Mouse (Mus musculus) inflammation-experienced regulatory T-cells, adult 6 months (primary cell): ENCODE measurements around the gene Fscn2. TPM values are rescaled to one million over a fixed set of nuclear protein-coding genes. Genes with fewer than 3 reads are reported as not detected.

Experiments used
- ATAC-seq: one replicate; pipeline ENCODE4 v1.8.0; 2017
- polyA plus RNA-seq, 3 experiments: library from polyadenylated mRNA; unstranded; fragments of 100-300 nt; shearing (Covaris generic); gene quantifications; one replicate each; pipeline ENCODE4 v1.2.1; 2017

The Fscn2 gene
- polyA plus RNA-seq = under 1 TPM in 1 of 3 experiments, not detected in 2; 0.98 TPM

DNA sequence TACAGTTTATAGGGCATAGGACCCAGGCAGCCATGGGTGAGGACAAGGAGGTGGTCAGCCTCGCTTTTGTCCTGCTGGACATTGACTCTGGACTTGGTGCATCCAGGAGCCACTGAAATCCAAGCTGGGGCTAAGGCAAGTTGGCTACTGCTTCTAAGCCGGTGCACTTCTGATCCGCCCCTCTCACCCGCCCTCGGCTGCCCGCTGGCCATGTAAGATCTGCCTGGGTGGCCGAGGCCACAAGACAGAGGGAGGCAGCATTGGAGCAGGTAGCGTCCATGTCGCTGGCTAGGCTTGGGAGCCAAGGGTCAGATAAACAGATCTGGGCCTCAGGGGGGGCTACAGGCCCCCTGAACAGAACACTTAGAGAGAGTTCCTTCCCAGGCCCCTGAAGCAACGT, at the start of gene Fscn2:
TSS of gene Fscn2 (plus strand) at position 240 of the 400 bp plus-strand sequence.
- no peak for ATAC-seq

- ATAC-seq = no peak
These were observed 49.8 kb upstream of the Fscn2 start for GRCm38 (mm10) chr11:120311561-120311960.

- ATAC-seq = no peak
These were observed 49.3 kb upstream of the Fscn2 start for GRCm38 (mm10) chr11:120312069-120312468.

GRCm38 (mm10) chr11:120313906-120314685, 47.2 kb upstream of the Fscn2 start:
- no peak for ATAC-seq

DNA sequence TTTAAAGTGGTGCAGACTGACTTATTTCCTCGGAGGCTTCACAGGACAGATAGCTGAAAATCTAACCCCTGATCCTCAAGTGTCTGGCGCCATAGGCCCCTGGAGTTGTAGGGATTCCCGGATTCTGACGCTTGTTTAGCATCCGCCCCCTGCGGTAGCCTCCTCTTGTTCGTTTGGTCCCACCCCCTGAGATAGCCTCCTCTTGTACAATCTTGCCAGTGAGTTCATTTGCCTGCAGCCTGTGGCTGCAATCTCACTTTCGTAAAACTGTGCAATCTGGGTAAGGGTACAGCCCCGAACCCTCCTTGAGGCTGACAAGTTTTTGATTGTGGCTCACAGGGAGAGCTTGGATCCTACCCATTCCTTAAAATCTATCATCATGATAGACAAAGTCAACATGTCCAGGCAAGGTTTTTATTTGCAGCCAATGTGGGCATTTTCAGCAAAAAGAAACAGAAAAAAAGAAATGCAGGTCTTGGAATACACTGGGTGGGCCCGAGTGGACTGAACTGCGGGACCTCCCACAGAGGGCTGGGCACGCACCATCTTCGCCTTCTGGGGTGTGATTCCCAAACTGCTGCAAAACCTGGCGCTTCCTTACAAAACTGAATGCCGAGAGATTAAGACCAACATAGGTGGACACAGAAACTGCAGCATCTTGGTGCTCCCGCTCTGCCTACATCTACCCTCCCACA, 46.5 kb upstream of the Fscn2 start:
- no peak for ATAC-seq

GRCm38 (mm10) chr11:120315416-120315761, 45.9 kb upstream of the Fscn2 start:
- ATAC-seq = no peak

GRCm38 (mm10) chr11:120315832-120316689, 45.3 kb upstream of the Fscn2 start:
- ATAC-seq = peak; percentile 99

DNA sequence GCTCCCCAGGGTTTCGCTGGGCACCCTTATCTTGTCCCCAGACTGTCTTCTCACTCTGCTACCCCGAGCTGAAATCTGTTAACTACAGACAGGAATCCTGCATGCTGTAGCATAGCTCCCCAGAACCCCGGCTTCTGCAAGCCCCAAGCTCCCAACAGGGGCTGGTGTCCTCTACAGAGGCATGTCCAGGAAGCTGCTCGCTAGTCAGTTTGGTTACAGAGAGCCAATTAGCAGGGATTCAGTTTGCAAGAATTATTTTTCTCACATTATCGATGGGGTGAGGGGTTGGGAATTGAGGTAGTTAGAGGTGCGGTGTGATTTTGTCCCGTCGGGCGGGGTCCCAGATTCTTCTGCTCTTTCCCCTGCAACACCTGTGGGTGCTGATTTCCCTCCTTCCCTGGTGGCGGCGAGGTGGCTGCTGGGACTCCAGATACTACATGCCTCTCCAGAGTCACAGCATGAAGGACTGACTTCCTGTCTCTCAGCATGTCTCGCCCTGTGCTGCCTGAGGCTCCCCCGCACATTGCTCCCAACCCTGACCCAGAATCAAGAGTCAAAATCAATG, 44.6 kb upstream of the Fscn2 start:
- ATAC-seq = peak; percentile 6

DNA sequence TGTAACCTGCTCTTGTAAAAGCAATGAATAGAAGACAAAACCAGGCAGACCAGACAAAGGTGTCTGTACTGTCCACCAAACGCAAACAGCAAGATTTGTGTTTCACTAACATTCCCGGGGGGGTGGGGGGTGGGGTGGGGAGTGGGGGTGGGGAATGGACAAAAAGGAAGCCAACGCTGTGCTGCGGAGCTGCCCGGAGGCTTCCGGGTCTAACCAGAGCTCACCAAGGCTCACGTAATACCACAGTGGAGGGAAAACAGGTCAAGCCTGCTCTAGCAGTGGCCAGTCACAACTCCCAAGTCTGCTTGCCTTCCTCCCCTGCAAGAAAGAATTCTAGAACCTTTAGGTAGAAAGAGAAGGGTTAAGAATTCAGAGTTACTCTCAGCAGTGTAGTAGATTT, 43.9 kb upstream of the Fscn2 start:
- ATAC-seq = no peak

- no peak for ATAC-seq
These were observed 42.0 kb upstream of the Fscn2 start for GRCm38 (mm10) chr11:120319310-120319709.

- ATAC-seq = no peak
These were observed 41.2 kb upstream of the Fscn2 start for GRCm38 (mm10) chr11:120320156-120320555.

DNA sequence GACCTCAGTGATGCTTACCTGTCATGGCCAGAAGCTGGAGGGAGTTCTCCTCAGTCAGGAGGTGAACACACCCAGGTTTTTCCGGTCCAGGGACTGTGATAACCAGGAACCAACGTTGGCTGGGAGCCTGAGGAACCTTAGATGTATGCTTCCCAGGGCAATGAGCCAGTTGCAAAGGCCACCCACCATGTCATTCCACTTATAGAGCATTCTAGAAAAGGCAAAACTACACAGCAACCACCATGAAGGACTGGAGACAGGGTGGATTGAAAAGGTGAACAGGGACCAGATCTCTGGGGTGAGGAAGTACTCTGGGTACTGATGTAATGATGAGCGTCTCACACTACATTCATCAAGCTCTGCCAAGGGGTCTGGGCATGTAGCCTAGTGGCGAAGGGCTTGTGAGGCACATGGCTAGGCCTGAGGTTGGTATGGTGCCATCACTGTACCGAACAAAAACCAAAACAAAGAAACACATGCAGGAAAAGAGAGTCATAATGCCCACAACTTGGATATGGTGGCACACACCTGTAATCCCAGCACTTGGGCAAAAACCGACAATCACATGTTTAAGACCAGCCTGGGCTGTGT, 25.8 kb upstream of the Fscn2 start:
- ATAC-seq = no peak

DNA sequence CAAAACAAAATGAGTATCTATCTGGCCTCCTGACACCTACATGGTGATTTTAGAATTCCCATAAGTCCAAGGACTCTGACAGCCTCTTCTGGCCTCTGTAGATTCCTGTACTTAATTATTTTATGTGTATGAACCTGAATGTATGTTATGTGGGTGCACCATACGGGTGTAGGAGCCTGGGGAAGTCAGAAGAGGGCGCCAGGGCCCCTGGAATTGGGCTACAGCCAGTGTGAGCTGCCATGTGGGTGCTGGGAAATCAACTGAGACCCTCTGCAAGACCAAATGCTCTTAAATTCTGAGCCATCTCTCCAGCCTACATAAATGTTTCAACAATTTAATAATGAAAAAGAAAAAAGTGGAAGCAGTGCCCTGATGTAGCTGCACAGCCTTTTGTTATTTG, 23.9 kb upstream of the Fscn2 start:
- no peak for ATAC-seq

DNA sequence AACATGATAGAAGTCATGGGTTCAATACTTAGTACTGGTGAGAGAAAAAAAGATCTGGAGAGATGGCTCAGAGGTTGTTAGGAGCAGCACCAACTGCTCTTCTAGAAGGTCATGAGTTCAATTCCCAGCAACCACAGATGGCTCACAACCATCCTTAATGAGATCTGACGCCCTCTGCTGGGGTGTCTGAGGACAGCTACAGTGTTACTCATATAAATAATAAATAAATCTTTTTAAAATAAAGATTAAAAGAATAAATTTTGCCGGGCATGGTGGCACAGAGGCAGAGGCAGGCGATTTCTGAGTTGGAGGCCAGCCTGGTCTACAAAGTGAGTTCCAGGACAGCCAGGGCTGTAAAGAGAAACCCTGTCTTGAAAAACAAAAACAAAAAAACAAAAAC, 22.5 kb upstream of the Fscn2 start:
- ATAC-seq = no peak

- ATAC-seq = no peak
These were observed 21.3 kb upstream of the Fscn2 start for GRCm38 (mm10) chr11:120339978-120340513.

- no peak for ATAC-seq
These were observed 19.7 kb upstream of the Fscn2 start for GRCm38 (mm10) chr11:120341661-120342060.

DNA sequence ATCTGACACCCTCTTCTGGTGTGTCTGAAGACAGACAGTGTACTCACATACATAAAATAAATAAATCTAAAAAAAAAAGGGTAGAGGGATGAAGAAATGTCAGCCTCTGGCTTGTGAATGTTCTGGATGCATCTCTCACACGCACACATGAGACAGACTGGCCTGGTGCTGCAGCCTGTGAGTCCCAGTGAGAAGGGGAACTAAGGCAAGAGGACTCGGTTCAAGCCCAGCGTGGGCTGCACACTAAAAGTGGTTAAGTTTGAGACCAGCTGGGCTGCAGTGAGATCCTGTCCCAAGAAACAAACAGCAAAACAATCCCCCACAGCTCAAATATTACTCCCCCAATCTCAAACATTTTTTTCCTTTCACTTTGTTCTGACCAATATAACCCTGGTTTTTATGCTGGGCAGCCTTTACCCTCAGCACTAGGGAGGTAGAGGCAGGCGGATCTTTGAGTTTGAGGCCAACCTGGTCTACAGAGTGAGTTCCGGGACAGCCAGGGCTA, 18.6 kb upstream of the Fscn2 start:
- no peak for ATAC-seq

GRCm38 (mm10) chr11:120343519-120344309, 17.6 kb upstream of the Fscn2 start:
- no peak for ATAC-seq

DNA sequence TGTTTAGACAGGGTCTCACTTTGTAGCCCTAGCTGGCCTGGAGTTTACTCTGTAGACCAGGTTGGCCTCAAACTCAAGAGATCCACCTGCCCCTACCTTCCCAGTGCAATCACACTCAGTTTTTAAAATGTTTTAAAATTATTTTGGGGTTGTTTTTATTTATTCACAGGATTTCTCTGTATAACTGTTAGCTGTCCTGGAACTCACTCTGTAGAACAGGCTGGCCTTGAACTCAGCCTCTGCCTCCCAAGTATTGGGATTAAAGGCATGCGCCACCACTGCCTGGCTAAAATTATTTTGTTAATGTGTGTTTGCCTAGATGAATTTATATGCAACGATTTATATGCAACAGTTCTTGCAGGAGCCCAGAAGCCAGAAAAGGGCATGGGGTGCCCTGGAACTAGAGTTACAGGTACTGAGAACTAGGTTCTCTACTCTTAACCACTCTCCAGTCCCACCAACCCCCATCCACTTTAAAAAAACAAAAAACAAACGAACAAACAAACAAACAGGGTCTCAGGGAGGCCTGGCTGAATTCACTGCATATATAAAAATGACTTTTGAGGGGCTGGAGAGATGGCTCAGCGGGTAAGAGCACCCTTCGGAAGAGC, 16.9 kb upstream of the Fscn2 start:
- no peak for ATAC-seq

- no peak for ATAC-seq
These were observed 16.2 kb upstream of the Fscn2 start for GRCm38 (mm10) chr11:120345067-120345681.
